Mouse (Mus musculus) right cerebral cortex, adult 2 months (tissue): ENCODE data around the gene Plin2.
"Not testable (repeated sequence)": the region's sequence is repeated elsewhere in the genome, so short reads cannot be mapped to it uniquely, and the experiment has no call there.

Experiments used
- DNase-seq, 2 experiments: peaks; one replicate each; pipeline ENCODE4 v3.0.0; 2021 to 2022; ENCODE audit warnings: low spot score in 2 of 2

Gene Plin2

DNA sequence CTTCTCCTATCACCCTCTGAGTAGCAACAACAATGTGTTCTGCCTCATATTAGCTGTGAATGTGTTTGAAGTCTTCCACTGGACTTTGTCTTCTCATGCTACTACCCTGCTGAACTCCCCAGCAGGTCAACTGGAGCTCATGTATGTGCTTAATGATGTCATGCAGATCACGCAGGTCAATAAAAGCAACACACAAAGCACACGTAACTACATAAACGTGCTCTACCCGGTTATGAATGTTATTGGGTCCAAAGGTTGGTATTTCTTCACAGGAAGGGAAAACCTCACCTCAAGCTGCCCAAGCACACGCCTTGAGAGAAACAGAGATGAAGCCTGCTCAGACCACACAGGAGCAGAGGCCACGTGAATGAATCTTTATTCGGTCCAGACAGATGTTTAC, 43.4 kb downstream of the Plin2 start:
- DNase-seq, result not testable (repeated sequence)

DNA sequence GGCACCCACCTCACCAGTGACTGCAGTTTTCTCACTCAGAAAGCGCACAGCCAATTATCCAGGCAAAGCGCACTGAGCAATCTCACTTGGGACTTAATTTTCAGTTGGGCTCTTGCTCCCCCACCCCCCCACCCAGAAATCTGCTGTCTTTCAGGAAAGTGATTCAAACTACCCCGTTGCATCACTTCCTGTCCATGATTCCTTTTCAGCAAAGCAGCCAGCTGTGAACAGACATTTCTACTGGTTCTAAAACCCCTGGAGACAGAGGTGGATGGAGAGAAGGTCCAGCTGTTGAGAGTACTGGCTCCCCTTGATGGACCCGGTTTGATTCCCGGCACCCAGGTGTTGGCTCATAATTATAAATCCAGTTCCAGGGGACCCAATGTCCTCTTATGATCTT, 44.4 kb downstream of the Plin2 start:
- DNase-seq, result no peak

DNA sequence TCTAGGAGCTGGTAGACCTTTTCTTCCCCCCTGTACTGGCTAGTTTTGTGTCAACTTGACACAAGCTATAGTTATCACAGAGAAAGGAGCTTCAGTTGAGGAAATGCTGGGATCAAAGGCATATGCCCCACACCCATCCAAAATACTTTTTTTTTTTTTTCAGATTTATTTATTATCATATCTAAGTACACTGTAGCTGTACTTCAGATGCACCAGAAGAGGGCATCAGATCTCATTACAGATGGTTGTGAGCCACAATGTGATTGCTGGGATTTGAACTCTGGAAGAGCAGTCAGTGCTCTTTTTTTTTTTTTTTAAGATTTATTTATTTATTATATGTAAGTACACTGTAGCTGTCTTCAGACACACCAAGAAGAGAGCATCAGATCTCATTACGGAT, 47.3 kb downstream of the Plin2 start:
- DNase-seq, result not testable (repeated sequence)

DNA sequence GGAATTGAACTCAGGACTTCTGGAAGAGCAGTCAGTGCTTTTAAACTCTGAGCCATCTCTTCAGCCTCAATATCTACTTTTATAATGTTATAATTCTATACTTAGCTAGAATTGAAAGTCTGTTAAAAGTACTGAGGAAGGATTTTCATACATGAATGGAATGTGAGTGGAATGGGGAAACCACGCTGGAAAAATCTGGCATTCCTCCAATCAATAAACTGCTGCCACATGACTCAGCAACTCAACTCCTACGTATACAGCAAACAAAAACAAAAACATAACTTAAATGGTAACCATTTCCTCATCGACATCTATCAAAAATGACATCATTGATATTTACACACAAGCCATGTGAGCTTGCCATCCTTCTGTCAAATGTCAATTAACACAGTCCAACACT, 47.7 kb downstream of the Plin2 start:
- DNase-seq, result no peak

DNA sequence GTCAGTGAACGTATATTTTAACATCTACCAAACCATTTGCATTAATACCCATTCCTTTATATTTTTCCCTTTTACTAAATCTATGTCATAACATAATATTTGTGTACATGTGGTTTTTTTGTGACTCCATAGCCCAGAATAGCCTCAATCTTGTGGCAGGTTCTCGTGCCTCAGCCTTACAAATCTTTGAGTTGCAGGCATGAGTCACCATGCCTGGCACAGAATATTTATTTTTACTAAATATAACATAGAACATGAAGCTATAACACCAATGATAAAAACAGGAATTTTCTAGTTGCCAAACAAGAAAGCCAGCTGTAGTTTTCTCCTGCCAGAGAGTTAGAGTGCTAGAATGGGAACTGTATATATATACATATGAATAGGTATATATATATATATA, 49.4 kb downstream of the Plin2 start:
- DNase-seq, result peak; percentile 6 to 15

DNA sequence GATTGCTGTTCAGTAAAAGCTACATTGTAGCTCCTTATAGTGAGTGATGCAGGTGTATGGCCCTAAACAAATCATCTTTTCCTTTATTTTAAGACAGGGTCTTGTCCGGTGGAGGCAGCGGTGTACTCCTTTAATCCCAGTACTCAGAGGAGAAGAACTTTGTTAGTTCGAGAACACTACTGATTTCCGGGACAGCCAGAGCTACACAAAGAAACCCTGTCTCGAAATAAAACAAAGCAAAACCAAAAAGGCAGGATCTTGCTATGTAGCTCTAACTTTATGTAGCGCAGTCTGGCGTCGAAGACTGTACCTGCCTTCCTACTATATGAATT, 57.6 kb downstream of the Plin2 start:
- no peak for DNase-seq

DNA sequence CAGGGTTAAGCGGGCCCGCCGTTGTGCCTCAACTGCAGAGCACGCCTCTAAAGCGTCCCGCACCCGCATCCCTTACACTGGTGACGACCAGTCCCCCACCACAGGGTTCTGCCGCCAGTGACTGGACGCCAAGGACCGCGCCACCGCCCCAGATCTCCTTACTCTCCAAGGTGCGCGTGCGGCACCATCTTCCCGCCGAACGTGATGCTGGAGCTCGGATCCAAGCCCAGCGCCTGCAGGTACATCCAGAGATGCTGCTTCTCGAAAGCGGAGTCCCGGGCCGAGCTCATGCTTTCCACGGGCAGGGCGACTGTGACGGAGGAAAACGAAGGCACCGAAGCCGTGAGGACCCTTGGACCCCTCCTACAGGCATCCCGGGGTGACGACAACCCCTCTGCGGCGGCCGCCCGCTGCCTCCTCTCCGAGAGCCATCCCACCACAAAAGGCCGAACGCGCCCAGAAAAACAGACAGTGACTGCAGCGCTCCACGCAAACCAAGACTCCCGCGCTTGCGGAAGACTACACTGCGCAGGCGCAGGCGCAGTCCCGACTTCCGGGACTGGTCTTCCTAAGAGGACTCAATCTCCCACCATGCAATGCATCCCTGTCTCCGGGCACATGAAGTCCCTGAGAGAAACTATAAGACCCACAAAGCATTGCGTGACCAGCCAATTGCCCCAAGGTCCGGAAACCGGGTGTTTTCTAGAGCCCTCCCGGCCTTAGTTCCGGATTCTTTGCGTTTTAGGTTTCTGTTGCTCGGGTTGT, 58.2 kb downstream of the Plin2 start, which contains the start of gene Haus6:
Gene Haus6, minus strand, starts transcription at position 532 of the 765 bp plus-strand sequence.
- peak; percentile 90 to 91 for DNase-seq
